Mouse (Mus musculus) urinary bladder, postnatal 10 days (tissue): ENCODE results near the gene Creld2.
A peak's percentile ranks its signal among the peaks of the same experiment; 100 is the strongest.

Source experiments
- DNase-seq: peaks from one replicate; pipeline ENCODE4 v3.0.0; 2022; ENCODE audit warnings: low spot score

Gene Creld2

GRCm38 (mm10) chr15:88853106-88853505, 33.7 kb downstream of the Creld2 start:
- no peak for DNase-seq

GRCm38 (mm10) chr15:88854119-88854968, 34.9 kb downstream of the Creld2 start:
- DNase-seq = no peak

GRCm38 (mm10) chr15:88854969-88855830, 35.8 kb downstream of the Creld2 start:
- no peak for DNase-seq

GRCm38 (mm10) chr15:88855896-88856417, 36.5 kb downstream of the Creld2 start:
- no peak for DNase-seq

- no peak for DNase-seq
Observed at GRCm38 (mm10) chr15:88856613-88857012, 37.2 kb downstream of the Creld2 start.

GRCm38 (mm10) chr15:88857361-88857760, 37.9 kb downstream of the Creld2 start:
- DNase-seq = no peak

GRCm38 (mm10) chr15:88858141-88858541, 38.7 kb downstream of the Creld2 start:
- no peak for DNase-seq

- no peak for DNase-seq
Observed at GRCm38 (mm10) chr15:88858707-88859106, 39.3 kb downstream of the Creld2 start.

GRCm38 (mm10) chr15:88859206-88859970, 39.9 kb downstream of the Creld2 start:
- DNase-seq = no peak

- no peak for DNase-seq
Observed at GRCm38 (mm10) chr15:88860781-88861180, 41.3 kb downstream of the Creld2 start.

- DNase-seq = peak; percentile 77
Observed at GRCm38 (mm10) chr15:88861772-88862622, 42.6 kb downstream of the Creld2 start, which contains the start of gene Pim3. Pim3 (plus strand) TSS chr15:88862186.

- no peak for DNase-seq
Observed at GRCm38 (mm10) chr15:88862881-88863694, 43.6 kb downstream of the Creld2 start.

- peak; percentile 67 for DNase-seq
Observed at GRCm38 (mm10) chr15:88863695-88864231, 44.3 kb downstream of the Creld2 start.

GRCm38 (mm10) chr15:88864270-88865030, 45.0 kb downstream of the Creld2 start:
- DNase-seq = no peak

GRCm38 (mm10) chr15:88865061-88865460, 45.6 kb downstream of the Creld2 start:
- DNase-seq = no peak

GRCm38 (mm10) chr15:88865888-88866695, 46.6 kb downstream of the Creld2 start:
- no peak for DNase-seq

- DNase-seq = no peak
Observed at GRCm38 (mm10) chr15:88866934-88867356, 47.5 kb downstream of the Creld2 start.
